Mouse (Mus musculus): ENCODE data around the gene Gstt4. TPM values are rescaled to one million over a fixed set of nuclear protein-coding genes. Genes with fewer than 3 reads are reported as not detected.

The Gstt4 gene
- polyA plus RNA-seq, 1 experiment from 2014 or later = not detected

DNA sequence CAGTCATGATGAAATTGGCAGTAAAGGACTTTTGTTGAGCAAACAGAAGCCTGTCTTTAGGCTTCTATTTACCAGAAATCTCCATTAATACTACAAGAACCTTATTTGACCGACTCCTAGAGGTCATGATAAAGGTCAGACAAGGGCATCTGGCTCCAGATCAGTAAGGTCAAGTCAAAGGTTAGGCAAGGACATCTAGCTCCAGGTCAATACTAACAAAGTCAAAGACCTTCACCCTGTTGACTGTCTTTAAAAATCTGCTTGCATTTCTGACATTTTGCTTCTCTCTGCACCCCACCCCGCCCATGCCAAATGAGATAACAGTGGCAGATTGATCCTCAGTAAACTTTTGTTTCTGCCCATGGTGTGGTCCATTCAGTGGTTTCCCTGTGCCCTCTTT, 18.1 kb downstream of the Gstt4 start:
- 52% methylated on average over 2 of the region's 2 CpGs for WGBS
- Histone ChIP-seq H3K4me3 (ENCODE audit: low read length) (no peak overlapping the region), H3K4me1 (ENCODE audit: control insufficient read depth, insufficient read depth, low read length) (no peaks in the 10 kb centered on the region), H3K9ac (ENCODE audit: low read length) (no peak overlapping the region), H3K9me3 (replicated peaks; ENCODE audit: control insufficient read depth, low read length) (no peaks in the 10 kb centered on the region; the same call in 1 of the 2 replicates), H3K27ac (ENCODE audit: low read length) (no peak overlapping the region), H3K27me3 (ENCODE audit: control insufficient read depth, insufficient read depth, low read length) (no peaks in the 10 kb centered on the region), H3K4me2 (ENCODE audit: low read depth, low read length) (no peak overlapping the region), H3K36me3 (ENCODE audit: control insufficient read depth, insufficient read depth) (no peaks in the 10 kb centered on the region)
- no peak for ATAC-seq (replicated peaks; ENCODE audit: extremely low read depth, insufficient read depth, low FRiP score)

DNA sequence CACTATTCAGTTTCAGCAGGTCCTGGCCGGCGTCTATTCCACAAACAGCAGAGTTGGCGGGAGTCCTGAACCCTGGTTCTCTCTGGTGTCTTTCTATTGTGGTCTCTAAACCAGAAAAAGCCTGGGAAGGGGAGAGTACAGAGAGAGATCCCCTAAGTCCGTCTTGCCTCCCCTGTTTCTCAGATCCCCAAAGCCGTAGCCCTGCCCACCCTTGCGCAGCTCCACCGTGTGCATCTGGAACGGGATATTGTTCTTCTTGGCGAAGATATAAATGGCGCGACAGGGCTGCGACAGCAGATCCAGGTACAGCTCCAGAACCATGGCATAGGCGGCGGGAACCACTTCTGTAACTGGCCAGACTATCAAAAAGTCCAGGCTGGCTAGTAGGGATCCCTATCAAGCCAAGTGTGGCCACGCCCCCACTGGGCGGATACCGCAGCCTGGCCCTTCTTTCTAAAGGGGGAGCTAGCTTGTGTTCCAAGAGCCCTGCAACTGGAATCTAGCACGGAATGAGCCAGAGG, 24.1 kb downstream of the Gstt4 start, which contains the start of gene Gstt1:
Gstt1 (minus strand) TSS at position 409 of the 521 bp plus-strand sequence.
- Histone ChIP-seq H3K4me3 (ENCODE audit: low read length) (peak within 1 kb of the TSS; percentile 64), H3K4me2 (ENCODE audit: low read depth, low read length) (peak within 1 kb of the TSS; percentile 95), H3K9ac (ENCODE audit: low read length) (peak within 1 kb of the TSS; percentile 73), H3K9me3 (replicated peaks; ENCODE audit: control insufficient read depth, low read length) (no peaks in the 10 kb centered on the region), H3K27me3 (ENCODE audit: control insufficient read depth, insufficient read depth, low read length) (no peaks in the 10 kb centered on the region), H3K27ac (ENCODE audit: low read length) (peak within 1 kb of the TSS; percentile 32; the same call in 1 of the 2 replicates), H3K4me1 (ENCODE audit: control insufficient read depth, insufficient read depth, low read length) (peaks cover 13% of the 10 kb centered on the region), H3K36me3 (ENCODE audit: control insufficient read depth, insufficient read depth) (no peaks in the 10 kb centered on the region)
- ATAC-seq (replicated peaks; ENCODE audit: extremely low read depth, insufficient read depth, low FRiP score) = peak; percentile 55
- 2% methylated on average over 18 of the region's 18 CpGs for WGBS

DNA sequence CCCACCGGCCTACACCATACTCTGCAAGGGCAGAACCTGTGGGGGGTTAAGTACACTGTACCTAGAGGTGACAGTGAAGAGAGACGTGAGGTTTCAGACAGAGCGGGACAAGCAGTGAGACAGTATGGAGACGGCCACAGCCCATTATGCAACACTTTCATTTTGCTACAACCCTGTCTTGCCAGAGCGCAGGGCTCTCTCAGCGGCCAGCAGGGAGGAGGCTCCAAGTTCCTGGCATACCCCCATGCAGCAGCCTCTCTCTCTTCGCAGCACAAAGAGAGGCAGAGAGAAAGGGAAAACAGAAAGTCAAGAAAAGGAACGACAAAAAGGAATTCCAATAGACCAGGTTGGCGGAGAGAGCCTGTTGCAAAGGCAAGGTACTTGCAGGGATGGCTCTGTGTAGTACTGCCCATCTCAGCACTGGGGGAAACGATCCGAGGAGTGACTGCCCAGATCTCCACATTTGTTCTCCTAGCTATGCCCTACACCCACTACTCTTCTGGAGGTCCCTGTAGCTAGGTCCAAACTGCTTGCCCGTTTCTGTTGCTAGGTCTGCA, 24.6 kb downstream of the Gstt4 start:
- Histone ChIP-seq H3K27me3 (ENCODE audit: control insufficient read depth, insufficient read depth, low read length) (no peaks in the 10 kb centered on the region), H3K9me3 (replicated peaks; ENCODE audit: control insufficient read depth, low read length) (no peaks in the 10 kb centered on the region), H3K4me3 (ENCODE audit: low read length) (peak overlapping the region; percentile 64), H3K27ac (ENCODE audit: low read length) (peak overlapping the region; percentile 32; the same call in 1 of the 2 replicates), H3K36me3 (ENCODE audit: control insufficient read depth, insufficient read depth) (no peaks in the 10 kb centered on the region), H3K9ac (ENCODE audit: low read length) (peak overlapping the region; percentile 73), H3K4me2 (ENCODE audit: low read depth, low read length) (peak overlapping the region; percentile 95), H3K4me1 (ENCODE audit: control insufficient read depth, insufficient read depth, low read length) (peaks cover 13% of the 10 kb centered on the region)
- ATAC-seq (replicated peaks; ENCODE audit: extremely low read depth, insufficient read depth, low FRiP score) = peak; percentile 46; the same call in 1 of the 2 replicates
- WGBS = 0% methylated on average over 12 of the region's 12 CpGs

DNA sequence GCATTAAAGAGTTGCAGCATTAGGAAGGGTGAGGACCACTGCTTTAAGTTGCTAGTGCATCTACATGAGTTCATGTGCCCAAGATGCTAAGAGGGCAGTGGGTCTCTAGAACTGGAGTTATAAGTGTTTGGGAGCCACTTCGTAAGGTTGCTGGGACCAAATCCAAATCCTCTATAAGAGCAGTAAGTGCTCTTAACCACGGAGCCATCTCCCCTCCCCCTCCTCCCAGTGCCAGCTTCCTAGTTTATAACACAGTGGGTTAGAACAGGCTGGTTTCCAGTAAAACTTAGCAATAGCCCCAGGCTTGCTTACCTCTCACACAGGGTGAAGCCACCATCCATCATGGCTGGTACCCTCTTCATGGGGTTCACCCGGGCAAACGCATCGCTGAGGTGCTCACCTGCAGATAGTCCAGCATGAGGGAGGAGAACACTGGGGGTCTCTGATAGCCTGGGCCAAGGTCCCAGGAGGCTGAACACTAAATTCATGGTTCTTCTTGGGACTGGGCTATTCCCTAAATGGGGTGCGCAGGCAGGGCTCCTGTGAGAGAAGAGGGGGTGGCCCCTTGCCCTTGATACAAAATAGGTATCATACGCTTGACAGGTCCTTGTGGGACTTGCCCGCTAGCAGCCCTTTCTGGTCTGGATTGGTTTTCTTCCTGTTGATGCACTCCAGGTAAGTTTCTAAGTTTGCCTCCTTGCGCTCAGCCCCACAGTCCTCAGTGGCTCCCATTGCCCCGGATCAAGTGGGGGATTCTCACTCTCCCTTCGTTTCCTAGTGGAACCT, 25.4 kb downstream of the Gstt4 start:
- no peak for ATAC-seq (replicated peaks; ENCODE audit: extremely low read depth, insufficient read depth, low FRiP score)

DNA sequence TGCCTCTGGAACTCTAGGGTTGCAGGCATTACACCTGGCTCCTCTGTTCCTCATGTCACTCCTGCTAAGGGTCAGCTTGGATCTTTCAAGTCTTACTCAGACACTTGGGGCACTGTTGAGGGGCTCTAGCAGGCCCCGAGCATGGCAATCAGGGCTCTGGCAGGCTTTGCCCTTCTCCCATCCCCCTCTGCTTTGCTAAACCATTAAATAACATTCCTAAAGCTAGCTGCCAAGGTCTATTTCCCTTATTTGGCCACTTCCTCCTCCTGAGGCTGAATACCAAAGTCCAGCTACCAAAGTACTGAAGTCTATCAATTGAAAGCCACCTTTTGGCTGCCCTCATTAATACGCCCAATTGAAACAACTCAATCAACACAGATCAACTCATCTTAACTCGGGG, 27.5 kb downstream of the Gstt4 start:
- no peak for ATAC-seq (replicated peaks; ENCODE audit: extremely low read depth, insufficient read depth, low FRiP score)
- H3K4me1 ChIP-seq (ENCODE audit: control insufficient read depth, insufficient read depth, low read length) = peaks cover 13% of the 10 kb centered on the region
- no peak overlapping the region for H3K4me2 ChIP-seq (ENCODE audit: low read depth, low read length)
- no peaks in the 10 kb centered on the region for H3K27me3 ChIP-seq (ENCODE audit: control insufficient read depth, insufficient read depth, low read length)
- no peak overlapping the region for H3K9ac ChIP-seq (ENCODE audit: low read length)
- no peak overlapping the region for H3K27ac ChIP-seq (ENCODE audit: low read length)
- H3K36me3 ChIP-seq (ENCODE audit: control insufficient read depth, insufficient read depth) = no peaks in the 10 kb centered on the region
- no peaks in the 10 kb centered on the region for H3K9me3 ChIP-seq (replicated peaks; ENCODE audit: control insufficient read depth, low read length)
- 39% methylated on average over 3 of the region's 3 CpGs for WGBS
- no peak overlapping the region for H3K4me3 ChIP-seq (ENCODE audit: low read length)

More for the DNA sequence above, 25.4 kb downstream of the Gstt4 start:
- H3K27ac ChIP-seq (ENCODE audit: low read length) = no peak overlapping the region; the same call in 1 of the 2 replicates
- 29% methylated on average over 11 of the region's 11 CpGs for WGBS
- H3K9me3 ChIP-seq (replicated peaks; ENCODE audit: control insufficient read depth, low read length) = no peaks in the 10 kb centered on the region
- H3K27me3 ChIP-seq (ENCODE audit: control insufficient read depth, insufficient read depth, low read length) = no peaks in the 10 kb centered on the region
- peak overlapping the region; percentile 73 for H3K9ac ChIP-seq (ENCODE audit: low read length)
- peak overlapping the region; percentile 64 for H3K4me3 ChIP-seq (ENCODE audit: low read length)
- peaks cover 13% of the 10 kb centered on the region for H3K4me1 ChIP-seq (ENCODE audit: control insufficient read depth, insufficient read depth, low read length)
- H3K36me3 ChIP-seq (ENCODE audit: control insufficient read depth, insufficient read depth) = no peaks in the 10 kb centered on the region
- H3K4me2 ChIP-seq (ENCODE audit: low read depth, low read length) = peak overlapping the region; percentile 95

DNA sequence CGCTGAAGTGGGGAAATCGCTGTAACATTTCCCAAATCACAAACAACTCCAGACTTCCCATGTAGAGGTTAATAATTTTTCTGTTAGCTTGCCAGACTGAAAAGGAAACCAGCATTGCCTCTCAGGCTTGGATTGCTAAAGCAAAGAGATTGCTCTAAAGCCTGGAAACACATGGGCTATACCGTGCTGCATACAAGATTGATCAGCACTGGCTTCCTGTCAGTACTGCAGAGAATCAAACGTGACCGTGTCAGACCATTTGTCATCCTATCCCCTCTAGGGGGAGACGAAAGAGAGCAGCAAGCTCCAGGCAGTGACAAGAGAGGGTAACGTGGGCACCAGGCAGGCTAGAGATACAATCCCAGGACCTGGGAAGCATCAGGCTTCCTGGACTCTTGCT, 31.6 kb downstream of the Gstt4 start:
- Histone ChIP-seq H3K4me2 (ENCODE audit: low read depth, low read length) (no peak overlapping the region), H3K9ac (ENCODE audit: low read length) (no peak overlapping the region), H3K36me3 (ENCODE audit: control insufficient read depth, insufficient read depth) (no peaks in the 10 kb centered on the region), H3K4me3 (ENCODE audit: low read length) (no peak overlapping the region), H3K27me3 (ENCODE audit: control insufficient read depth, insufficient read depth, low read length) (no peaks in the 10 kb centered on the region; the same call in 1 of the 2 replicates), H3K9me3 (replicated peaks; ENCODE audit: control insufficient read depth, low read length) (no peaks in the 10 kb centered on the region), H3K4me1 (ENCODE audit: control insufficient read depth, insufficient read depth, low read length) (0 out of 2 replicates have a peak, but pooled peaks cover 5% of the 10 kb centered on the region), H3K27ac (ENCODE audit: low read length) (no peak overlapping the region)
- no peak for ATAC-seq (replicated peaks; ENCODE audit: extremely low read depth, insufficient read depth, low FRiP score)
- WGBS = 17% methylated on average over 7 of the region's 7 CpGs

DNA sequence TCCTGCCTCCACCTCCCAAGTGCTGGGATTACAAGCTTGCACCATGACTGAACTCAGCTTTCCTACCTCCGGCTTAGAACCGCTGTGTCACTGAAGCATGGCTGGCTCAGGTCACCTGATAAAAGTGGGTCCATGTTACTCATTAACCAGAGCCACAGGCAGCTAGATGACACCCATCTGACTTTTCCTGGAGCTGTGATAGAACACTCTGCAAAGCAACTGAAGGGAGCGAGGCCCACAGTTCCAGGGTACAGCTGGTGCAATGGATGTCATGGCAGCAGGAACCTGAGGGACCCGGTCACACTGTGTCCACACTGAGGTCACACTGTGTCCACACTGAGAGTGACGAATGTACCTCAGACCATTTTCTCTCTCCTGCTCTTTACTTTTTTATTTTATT, 32.5 kb downstream of the Gstt4 start:
- no peak for ATAC-seq (replicated peaks; ENCODE audit: extremely low read depth, insufficient read depth, low FRiP score)
- Histone ChIP-seq H3K27me3 (ENCODE audit: control insufficient read depth, insufficient read depth, low read length) (no peaks in the 10 kb centered on the region; the same call in 1 of the 2 replicates), H3K9ac (ENCODE audit: low read length) (no peak overlapping the region), H3K27ac (ENCODE audit: low read length) (no peak overlapping the region), H3K4me2 (ENCODE audit: low read depth, low read length) (no peak overlapping the region), H3K9me3 (replicated peaks; ENCODE audit: control insufficient read depth, low read length) (no peaks in the 10 kb centered on the region), H3K36me3 (ENCODE audit: control insufficient read depth, insufficient read depth) (no peaks in the 10 kb centered on the region), H3K4me3 (ENCODE audit: low read length) (no peak overlapping the region), H3K4me1 (ENCODE audit: control insufficient read depth, insufficient read depth, low read length) (0 out of 2 replicates have a peak, but pooled peaks cover 2% of the 10 kb centered on the region)
- WGBS = 85% methylated on average over 5 of the region's 5 CpGs

DNA sequence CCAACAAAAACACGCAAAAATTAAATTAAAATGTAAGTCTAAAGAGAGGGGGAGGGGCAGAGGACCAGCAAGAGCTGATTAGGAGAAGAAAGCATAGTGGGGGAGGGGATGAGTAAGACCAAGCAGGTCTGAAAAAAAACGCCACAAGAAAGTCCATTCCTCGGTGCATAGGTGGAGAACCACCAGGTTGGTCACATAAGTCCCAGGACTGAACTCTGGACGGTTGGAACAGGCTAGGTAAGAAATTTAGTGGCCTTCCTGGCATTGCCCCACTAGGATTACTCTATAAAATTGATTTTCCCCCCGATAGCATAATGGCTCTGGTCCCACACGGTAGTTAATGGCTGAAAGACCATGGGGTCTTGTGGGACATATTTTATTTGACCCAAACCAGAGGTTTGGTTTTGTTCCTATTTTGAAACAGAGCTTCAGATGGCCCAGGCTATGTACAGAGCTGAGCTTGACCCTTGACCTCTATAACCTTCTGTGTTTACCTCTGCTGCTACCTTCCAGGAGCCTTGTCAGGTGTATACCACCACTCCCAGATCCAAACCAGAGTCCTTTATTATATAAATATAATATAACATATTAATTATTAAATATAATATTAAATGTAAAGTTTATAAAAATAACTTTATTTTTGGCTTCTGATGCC, 33.1 kb downstream of the Gstt4 start:
- Histone ChIP-seq H3K27me3 (ENCODE audit: control insufficient read depth, insufficient read depth, low read length) (no peaks in the 10 kb centered on the region; the same call in 1 of the 2 replicates), H3K9me3 (replicated peaks; ENCODE audit: control insufficient read depth, low read length) (no peaks in the 10 kb centered on the region), H3K36me3 (ENCODE audit: control insufficient read depth, insufficient read depth) (no peaks in the 10 kb centered on the region), H3K9ac (ENCODE audit: low read length) (no peak overlapping the region), H3K4me1 (ENCODE audit: control insufficient read depth, insufficient read depth, low read length) (no peaks in the 10 kb centered on the region), H3K27ac (ENCODE audit: low read length) (no peak overlapping the region), H3K4me3 (ENCODE audit: low read length) (no peak overlapping the region), H3K4me2 (ENCODE audit: low read depth, low read length) (no peak overlapping the region)
- 72% methylated on average over 6 of the region's 6 CpGs for WGBS
- ATAC-seq (replicated peaks; ENCODE audit: extremely low read depth, insufficient read depth, low FRiP score) = no peak

Measured in heart, embryonic 16.5 days (tissue).